Mouse (Mus musculus): ENCODE measurements around the gene Rnf103. TPM values are rescaled to one million over a fixed set of nuclear protein-coding genes. Genes with fewer than 3 reads are reported as not detected.

Gene Rnf103
- polyA plus RNA-seq, 1 experiment from 2014 or later: 9.0 TPM

DNA sequence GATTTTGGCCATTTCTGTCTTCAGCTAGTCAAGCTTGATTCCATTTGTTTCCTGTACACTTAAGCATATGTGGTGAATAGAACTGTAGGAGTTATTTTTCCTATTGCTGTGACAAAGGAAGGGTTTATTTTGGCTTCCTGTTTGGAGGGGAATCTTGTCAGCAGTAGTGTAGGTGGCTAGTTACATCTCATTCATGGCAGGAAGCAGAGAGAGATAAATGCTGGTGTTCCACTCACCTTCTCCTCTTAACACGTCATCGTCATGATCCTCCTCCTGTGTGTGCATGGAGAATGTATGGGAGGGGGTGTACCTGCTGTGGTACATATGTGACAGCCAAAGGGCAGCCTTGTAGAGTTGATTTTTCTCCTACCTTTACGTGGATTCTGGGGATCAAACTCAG lies 6.9 kb downstream of the Rnf103 start:
- DNase-seq (ENCODE audit: extremely low spot score, low spot score): no peak
- Histone ChIP-seq H3K36me3 (replicated peaks) (peaks cover 46% of the 10 kb centered on the region), H3K27ac (no peak overlapping the region), H3K4me3 (no peak overlapping the region), H3K27me3 (ENCODE audit: poor library complexity, severe bottlenecking) (no peaks in the 10 kb centered on the region), H3K4me1 (peaks cover 9% of the 10 kb centered on the region), H3K9me3 (no peaks in the 10 kb centered on the region)
- 89% methylated on average over 3 of the region's 3 CpGs for WGBS

DNA sequence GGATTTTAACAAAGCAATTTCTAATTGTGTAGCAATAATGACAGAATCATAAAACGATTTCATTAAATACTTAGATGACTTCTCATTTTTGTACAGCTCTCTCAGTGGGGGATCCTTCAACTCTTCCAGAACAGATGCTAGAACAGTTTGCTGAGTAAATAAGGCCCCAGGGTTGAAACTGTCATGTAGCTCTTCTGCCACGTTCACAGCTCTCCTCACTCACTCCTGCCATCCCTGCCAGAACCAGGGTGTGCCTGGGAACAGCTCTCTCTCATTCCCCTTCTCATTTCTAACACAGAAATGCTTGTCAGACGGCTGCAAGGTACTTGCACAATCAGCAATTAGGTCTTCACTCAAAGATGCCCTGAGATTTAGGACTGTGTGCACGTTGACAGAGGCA lies 9.3 kb downstream of the Rnf103 start:
- H3K4me3 ChIP-seq: no peak overlapping the region
- DNase-seq (ENCODE audit: extremely low spot score, low spot score): no peak
- no peaks in the 10 kb centered on the region for H3K9me3 ChIP-seq
- WGBS: 74% methylated on average over 4 of the region's 4 CpGs
- H3K27ac ChIP-seq: no peak overlapping the region
- peaks cover 47% of the 10 kb centered on the region for H3K36me3 ChIP-seq (replicated peaks)
- H3K4me1 ChIP-seq: no peaks in the 10 kb centered on the region
- H3K27me3 ChIP-seq (ENCODE audit: poor library complexity, severe bottlenecking): no peaks in the 10 kb centered on the region

- Histone ChIP-seq H3K4me1 (no peaks in the 10 kb centered on the region), H3K4me3 (no peak overlapping the region), H3K27me3 (ENCODE audit: poor library complexity, severe bottlenecking) (no peaks in the 10 kb centered on the region), H3K36me3 (replicated peaks) (peaks cover 47% of the 10 kb centered on the region), H3K27ac (no peak overlapping the region), H3K9me3 (no peaks in the 10 kb centered on the region)
- no peak for DNase-seq (ENCODE audit: extremely low spot score, low spot score)
Measured at GRCm38 (mm10) chr6:71503670-71504069, 10.0 kb downstream of the Rnf103 start.

- H3K27ac ChIP-seq: no peak overlapping the region
- 90% methylated on average over 4 of the region's 4 CpGs for WGBS
- DNase-seq (ENCODE audit: extremely low spot score, low spot score): no peak
- H3K36me3 ChIP-seq (replicated peaks): peaks cover 48% of the 10 kb centered on the region
- no peaks in the 10 kb centered on the region for H3K9me3 ChIP-seq
- H3K4me3 ChIP-seq: no peak overlapping the region
- no peaks in the 10 kb centered on the region for H3K27me3 ChIP-seq (ENCODE audit: poor library complexity, severe bottlenecking)
- H3K4me1 ChIP-seq: no peaks in the 10 kb centered on the region
Measured at GRCm38 (mm10) chr6:71504091-71504490, 10.4 kb downstream of the Rnf103 start.

- Histone ChIP-seq H3K4me1 (no peaks in the 10 kb centered on the region), H3K27ac (no peak overlapping the region), H3K9me3 (no peaks in the 10 kb centered on the region), H3K27me3 (ENCODE audit: poor library complexity, severe bottlenecking) (no peaks in the 10 kb centered on the region), H3K36me3 (replicated peaks) (peaks cover 55% of the 10 kb centered on the region), H3K4me3 (no peak overlapping the region)
- 90% methylated on average over 2 of the region's 2 CpGs for WGBS
- no peak for DNase-seq (ENCODE audit: extremely low spot score, low spot score)
Measured at GRCm38 (mm10) chr6:71505671-71506070, 12.0 kb downstream of the Rnf103 start.

- no peaks in the 10 kb centered on the region for H3K27me3 ChIP-seq (ENCODE audit: poor library complexity, severe bottlenecking)
- no peak for DNase-seq (ENCODE audit: extremely low spot score, low spot score)
- WGBS: 87% methylated on average over 4 of the region's 4 CpGs
- no peaks in the 10 kb centered on the region for H3K9me3 ChIP-seq
- no peak overlapping the region for H3K27ac ChIP-seq
- H3K4me1 ChIP-seq: no peaks in the 10 kb centered on the region
- H3K4me3 ChIP-seq: no peak overlapping the region
- 0 out of 2 replicates have a peak, but pooled peaks cover 3% of the 10 kb centered on the region for H3K36me3 ChIP-seq (replicated peaks)
Measured at GRCm38 (mm10) chr6:71519476-71519875, 25.8 kb downstream of the Rnf103 start.

- WGBS: 67% methylated on average over 3 of the region's 3 CpGs
- no peaks in the 10 kb centered on the region for H3K27me3 ChIP-seq (ENCODE audit: poor library complexity, severe bottlenecking)
- no peak overlapping the region for H3K27ac ChIP-seq
- H3K36me3 ChIP-seq (replicated peaks): no peaks in the 10 kb centered on the region
- no peaks in the 10 kb centered on the region for H3K9me3 ChIP-seq
- H3K4me3 ChIP-seq: no peak overlapping the region
- DNase-seq (ENCODE audit: extremely low spot score, low spot score): no peak
- H3K4me1 ChIP-seq: no peaks in the 10 kb centered on the region
Measured at GRCm38 (mm10) chr6:71525556-71525955, 31.9 kb downstream of the Rnf103 start.

DNA sequence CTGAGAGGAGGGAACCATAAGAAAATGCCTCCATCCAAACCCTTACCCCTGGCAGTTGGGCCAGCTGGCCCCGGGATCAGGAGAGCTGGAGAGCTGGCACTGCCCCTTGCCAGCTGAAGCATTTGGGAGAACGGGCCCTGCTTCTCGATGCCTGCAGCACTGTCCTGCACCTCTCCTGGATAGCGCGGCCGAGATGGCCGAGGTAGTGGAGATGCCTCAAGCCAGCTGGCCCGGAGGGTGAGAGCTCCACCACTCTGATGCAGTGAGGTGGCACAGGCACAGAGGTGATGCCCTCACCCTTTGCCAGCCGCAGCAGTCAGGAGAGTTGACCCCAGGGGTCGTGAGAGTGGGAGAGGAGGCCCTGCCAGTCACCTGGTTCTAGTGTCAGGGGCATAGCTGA lies 33.4 kb downstream of the Rnf103 start:
- Histone ChIP-seq H3K4me3 (no peak overlapping the region), H3K36me3 (replicated peaks) (no peaks in the 10 kb centered on the region), H3K9me3 (no peaks in the 10 kb centered on the region), H3K27me3 (ENCODE audit: poor library complexity, severe bottlenecking) (no peaks in the 10 kb centered on the region), H3K27ac (no peak overlapping the region), H3K4me1 (no peaks in the 10 kb centered on the region)
- 90% methylated on average over 10 of the region's 10 CpGs for WGBS
- no peak for DNase-seq (ENCODE audit: extremely low spot score, low spot score)

DNA sequence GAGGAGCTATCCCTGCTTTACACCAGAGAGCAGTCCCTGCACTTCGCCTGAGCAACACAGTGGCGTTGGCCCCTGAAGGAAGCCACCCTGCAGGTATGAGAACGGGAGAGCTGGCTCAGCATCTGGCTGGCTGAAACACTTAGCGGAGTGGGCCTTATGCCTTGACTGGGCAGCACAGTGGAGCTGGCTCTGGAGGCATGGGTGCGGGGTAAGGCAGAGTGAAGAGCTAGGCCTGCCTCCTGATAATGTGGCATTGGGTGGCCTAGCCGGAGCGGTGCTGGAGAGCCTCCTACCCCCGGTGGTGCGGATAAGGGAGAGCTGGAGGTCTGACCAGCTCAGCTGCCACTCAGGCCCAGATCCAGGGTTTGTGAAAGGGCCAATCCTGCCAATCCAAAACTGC lies 34.1 kb downstream of the Rnf103 start:
- no peak overlapping the region for H3K27ac ChIP-seq
- no peak for DNase-seq (ENCODE audit: extremely low spot score, low spot score)
- no peaks in the 10 kb centered on the region for H3K4me1 ChIP-seq
- 87% methylated on average over 9 of the region's 9 CpGs for WGBS
- H3K27me3 ChIP-seq (ENCODE audit: poor library complexity, severe bottlenecking): no peaks in the 10 kb centered on the region
- H3K9me3 ChIP-seq: no peaks in the 10 kb centered on the region
- H3K4me3 ChIP-seq: no peak overlapping the region
- no peaks in the 10 kb centered on the region for H3K36me3 ChIP-seq (replicated peaks)

GRCm38 (mm10) chr6:71530176-71530575 lies 36.5 kb downstream of the Rnf103 start:
- H3K27me3 ChIP-seq (ENCODE audit: poor library complexity, severe bottlenecking): no peaks in the 10 kb centered on the region
- H3K27ac ChIP-seq: no peak overlapping the region
- no peaks in the 10 kb centered on the region for H3K9me3 ChIP-seq
- no peaks in the 10 kb centered on the region for H3K4me1 ChIP-seq
- WGBS: 89% methylated on average over 8 of the region's 8 CpGs
- H3K36me3 ChIP-seq (replicated peaks): no peaks in the 10 kb centered on the region
- no peak for DNase-seq (ENCODE audit: extremely low spot score, low spot score)
- H3K4me3 ChIP-seq: no peak overlapping the region

GRCm38 (mm10) chr6:71537286-71537685 lies 43.6 kb downstream of the Rnf103 start:
- H3K9me3 ChIP-seq: no peaks in the 10 kb centered on the region
- H3K27me3 ChIP-seq (ENCODE audit: poor library complexity, severe bottlenecking): no peaks in the 10 kb centered on the region
- H3K4me1 ChIP-seq: no peaks in the 10 kb centered on the region
- no peak overlapping the region for H3K4me3 ChIP-seq
- H3K36me3 ChIP-seq (replicated peaks): no peaks in the 10 kb centered on the region
- no peak for DNase-seq (ENCODE audit: extremely low spot score, low spot score)
- H3K27ac ChIP-seq: no peak overlapping the region

DNA sequence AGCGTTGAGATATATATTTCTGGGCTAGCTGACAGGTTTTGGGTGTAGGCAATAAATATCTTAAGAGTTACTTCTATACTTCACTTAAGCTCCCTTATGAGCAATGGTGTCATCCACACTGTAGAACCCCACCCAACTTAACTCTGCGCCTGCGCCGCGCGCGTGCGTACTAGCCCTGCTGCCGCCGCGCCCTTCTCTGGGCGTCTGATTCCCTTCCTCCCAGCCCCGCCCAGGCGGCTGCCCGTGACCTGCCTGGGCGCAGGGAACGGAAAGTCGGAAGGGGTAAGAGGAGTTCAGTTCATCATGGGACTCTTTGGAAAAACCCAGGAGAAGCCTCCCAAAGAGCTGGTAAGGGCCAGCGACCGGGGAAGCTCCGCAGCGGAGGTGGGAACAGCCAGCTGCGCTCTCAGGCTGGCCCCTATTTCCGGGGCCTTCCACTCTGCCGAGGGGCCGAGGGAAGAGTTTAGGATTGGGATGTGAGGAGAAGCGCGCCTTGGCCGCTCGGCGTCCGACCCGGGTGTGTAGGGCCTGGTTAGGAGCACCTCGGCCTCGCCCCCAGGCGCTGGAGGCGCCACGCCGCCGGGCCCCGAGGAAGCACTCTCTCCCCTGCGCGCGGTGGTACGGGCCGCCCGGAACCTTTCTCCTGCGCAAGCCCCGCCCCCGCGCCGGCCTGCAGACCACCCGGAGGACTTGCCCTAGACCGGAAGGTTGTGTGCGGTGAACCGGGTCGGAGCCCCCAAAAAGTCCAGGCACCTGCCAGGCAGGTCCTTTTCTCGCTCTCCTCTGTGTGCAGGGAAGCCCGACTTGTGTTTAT lies 50.2 kb downstream of the Rnf103 start, which contains the start of gene Chmp3:
TSS of gene Chmp3 (plus strand) at position 112 of the 814 bp plus-strand sequence.
- peak within 1 kb of the TSS; percentile 100 for H3K27ac ChIP-seq
- H3K27me3 ChIP-seq (ENCODE audit: poor library complexity, severe bottlenecking): no peaks in the 10 kb centered on the region
- H3K9me3 ChIP-seq: no peaks in the 10 kb centered on the region
- H3K4me3 ChIP-seq: peak within 1 kb of the TSS; percentile 88
- peak; percentile 92 for DNase-seq (ENCODE audit: extremely low spot score, low spot score)
- H3K36me3 ChIP-seq (replicated peaks): peaks cover 3% of the 10 kb centered on the region
- WGBS: under 1% methylated on average over 59 of the region's 59 CpGs
- peaks cover 13% of the 10 kb centered on the region for H3K4me1 ChIP-seq

- no peaks in the 10 kb centered on the region for H3K4me1 ChIP-seq
- no peak for DNase-seq (ENCODE audit: extremely low spot score, low spot score)
- no peak overlapping the region for H3K4me3 ChIP-seq
- H3K36me3 ChIP-seq (replicated peaks): peaks cover 7% of the 10 kb centered on the region
- H3K27me3 ChIP-seq (ENCODE audit: poor library complexity, severe bottlenecking): no peaks in the 10 kb centered on the region
- H3K9me3 ChIP-seq: no peaks in the 10 kb centered on the region
- 93% methylated on average over 2 of the region's 2 CpGs for WGBS
- H3K27ac ChIP-seq: no peak overlapping the region
Measured at GRCm38 (mm10) chr6:71555507-71555951, 61.8 kb downstream of the Rnf103 start.
